Mouse (Mus musculus) CD4-positive, CD25-positive, alpha-beta regulatory T cell, adult 4 months (primary cell): ENCODE results near the gene Rps21. TPM values are rescaled to one million over a fixed set of nuclear protein-coding genes. Genes with fewer than 3 reads are reported as not detected.
A peak's percentile ranks its signal among the peaks of the same experiment; 100 is the strongest.

Source experiments
- ATAC-seq: one replicate; pipeline ENCODE4 v1.8.0; 2017
- polyA plus RNA-seq, 2 experiments: library from polyadenylated mRNA; unstranded; fragments of 100-300 nt; shearing (Covaris generic); gene quantifications; one replicate each; pipeline ENCODE4 v1.2.1; 2017

The Rps21 gene
- polyA plus RNA-seq, 2 experiments from 2014 or later, result 875 to 1,561 TPM

GRCm38 (mm10) chr2:180291566-180291965 lies 34.4 kb downstream of the Rps21 start:
- ATAC-seq, result no peak

GRCm38 (mm10) chr2:180292026-180292425 lies 34.8 kb downstream of the Rps21 start:
- no peak for ATAC-seq

GRCm38 (mm10) chr2:180292906-180293305 lies 35.7 kb downstream of the Rps21 start:
- ATAC-seq, result no peak

GRCm38 (mm10) chr2:180300252-180300651 lies 43.1 kb downstream of the Rps21 start:
- ATAC-seq, result no peak

GRCm38 (mm10) chr2:180300771-180301170 lies 43.6 kb downstream of the Rps21 start:
- no peak for ATAC-seq

GRCm38 (mm10) chr2:180302201-180302600 lies 45.0 kb downstream of the Rps21 start:
- no peak for ATAC-seq

GRCm38 (mm10) chr2:180303468-180303867 lies 46.3 kb downstream of the Rps21 start:
- no peak for ATAC-seq

GRCm38 (mm10) chr2:180304554-180304953 lies 47.4 kb downstream of the Rps21 start:
- ATAC-seq, result no peak

- peak; percentile 74 for ATAC-seq
Observed at GRCm38 (mm10) chr2:180305490-180305889, 48.3 kb downstream of the Rps21 start.

GRCm38 (mm10) chr2:180306009-180306408 lies 48.8 kb downstream of the Rps21 start:
- ATAC-seq, result no peak

- no peak for ATAC-seq
Observed at GRCm38 (mm10) chr2:180306423-180307168, 49.4 kb downstream of the Rps21 start.

- ATAC-seq, result peak; percentile 66
Observed at GRCm38 (mm10) chr2:180307680-180308079, 50.5 kb downstream of the Rps21 start.

Other genes starting within 250 kb of the Rps21 start
- gene Lsm14b, start 232.4 kb upstream of the Rps21 start, polyA plus RNA-seq, result 1 to 10 TPM; 2.0 to 2.9 TPM
- gene Psma7, start 214.9 kb upstream of the Rps21 start, polyA plus RNA-seq, result 100 to 1,000 TPM; 416 to 450 TPM
- gene Ss18l1, start 214.9 kb upstream of the Rps21 start, polyA plus RNA-seq, result 1 to 10 TPM; 1.8 to 2.2 TPM
- gene Mtg2, start 186.8 kb upstream of the Rps21 start, polyA plus RNA-seq, result 10 to 100 TPM; 42.6 to 52.6 TPM
- not detected for gene Hrh3, start 152.9 kb upstream of the Rps21 start, polyA plus RNA-seq
- 10 to 100 TPM; 20.6 to 24.3 TPM for gene Osbpl2, start 138.1 kb upstream of the Rps21 start, polyA plus RNA-seq
- 100 to 1,000 TPM in 1 of 2 experiments, 10 to 100 TPM in 1; 83.1 to 115 TPM for gene Adrm1, start 85.9 kb upstream of the Rps21 start, polyA plus RNA-seq
- gene Lama5, start 31.5 kb upstream of the Rps21 start, polyA plus RNA-seq, result 1 to 10 TPM in 1 of 2 experiments, under 1 TPM in 1; 0.30 to 1.4 TPM
- 1 to 10 TPM; 5.2 to 8.1 TPM for gene Cables2, start 16.1 kb downstream of the Rps21 start, polyA plus RNA-seq
- not detected for gene Rbbp8nl, start 32.5 kb downstream of the Rps21 start, polyA plus RNA-seq
- gene Gata5, start 77.3 kb downstream of the Rps21 start, polyA plus RNA-seq, result not detected
- gene Slco4a1, start 198.9 kb downstream of the Rps21 start, polyA plus RNA-seq, result 1 to 10 TPM in 1 of 2 experiments, under 1 TPM in 1; 0.31 to 1.1 TPM
- not detected for gene Ntsr1, start 242.6 kb downstream of the Rps21 start, polyA plus RNA-seq